Mouse (Mus musculus): ENCODE results near the gene U2af1l4.
A peak's percentile ranks its signal among the peaks of the same experiment; 100 is the strongest.

U2af1l4 gene

DNA sequence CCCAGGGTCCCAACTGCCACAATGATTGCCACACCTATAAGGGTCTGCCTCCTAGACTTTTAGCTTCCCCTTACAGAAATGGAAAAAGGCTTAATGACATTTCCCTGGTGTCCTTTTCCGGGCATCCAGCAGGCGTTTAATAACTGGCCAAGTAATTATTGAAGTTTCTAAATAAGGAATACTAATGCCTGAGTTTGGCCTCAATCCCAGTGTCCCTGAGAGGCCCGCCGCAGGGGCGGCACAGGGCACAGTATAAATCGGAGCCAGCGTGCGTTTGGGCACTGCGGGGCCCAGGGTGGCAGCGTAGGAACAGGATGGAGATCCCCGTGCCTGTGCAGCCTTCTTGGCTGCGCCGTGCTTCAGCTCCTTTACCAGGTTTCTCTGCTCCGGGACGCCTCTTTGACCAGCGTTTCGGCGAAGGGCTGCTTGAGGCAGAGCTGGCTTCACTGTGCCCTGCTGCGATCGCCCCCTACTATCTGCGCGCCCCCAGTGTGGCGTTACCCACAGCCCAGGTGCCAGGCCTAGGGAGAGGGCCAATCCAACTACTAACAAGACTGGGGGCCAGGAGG lies 10.0 kb upstream of the U2af1l4 start:
- no peak for DNase-seq

GRCm38 (mm10) chr7:30553810-30554584 lies 9.1 kb upstream of the U2af1l4 start:
- no peak for DNase-seq

DNA sequence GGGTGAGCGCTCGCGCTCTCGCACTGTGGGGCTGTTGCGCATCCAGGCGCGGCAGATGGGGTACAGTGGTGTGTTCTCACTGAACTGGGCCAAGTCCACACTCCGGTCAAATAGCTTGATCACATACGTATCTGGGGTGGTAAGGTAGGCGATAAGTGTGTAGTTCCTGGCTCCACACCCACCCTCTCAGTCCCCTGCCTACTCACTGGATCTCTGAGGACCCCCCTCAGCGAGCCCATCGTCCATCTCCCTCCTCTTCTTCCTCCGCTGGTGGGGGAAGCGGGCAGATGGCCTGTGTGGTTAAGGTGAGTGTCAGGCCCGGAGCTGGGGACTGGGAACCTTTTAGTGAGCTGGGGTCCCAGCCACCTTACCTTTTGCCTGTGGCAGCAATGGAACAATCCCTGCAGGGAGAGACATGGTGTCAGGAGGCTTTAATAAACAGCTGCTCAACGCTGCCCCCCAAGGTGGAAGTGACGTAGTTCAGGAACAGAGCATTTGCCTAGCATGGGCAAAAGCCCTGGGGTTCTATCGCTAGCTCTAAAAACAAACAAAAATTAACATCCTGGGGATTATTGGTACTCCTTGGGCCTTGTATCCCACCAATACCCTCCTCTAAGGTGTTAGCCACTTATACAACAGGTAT lies 6.1 kb upstream of the U2af1l4 start:
- DNase-seq = no peak

GRCm38 (mm10) chr7:30557901-30558514 lies 5.1 kb upstream of the U2af1l4 start:
- no peak for DNase-seq

DNA sequence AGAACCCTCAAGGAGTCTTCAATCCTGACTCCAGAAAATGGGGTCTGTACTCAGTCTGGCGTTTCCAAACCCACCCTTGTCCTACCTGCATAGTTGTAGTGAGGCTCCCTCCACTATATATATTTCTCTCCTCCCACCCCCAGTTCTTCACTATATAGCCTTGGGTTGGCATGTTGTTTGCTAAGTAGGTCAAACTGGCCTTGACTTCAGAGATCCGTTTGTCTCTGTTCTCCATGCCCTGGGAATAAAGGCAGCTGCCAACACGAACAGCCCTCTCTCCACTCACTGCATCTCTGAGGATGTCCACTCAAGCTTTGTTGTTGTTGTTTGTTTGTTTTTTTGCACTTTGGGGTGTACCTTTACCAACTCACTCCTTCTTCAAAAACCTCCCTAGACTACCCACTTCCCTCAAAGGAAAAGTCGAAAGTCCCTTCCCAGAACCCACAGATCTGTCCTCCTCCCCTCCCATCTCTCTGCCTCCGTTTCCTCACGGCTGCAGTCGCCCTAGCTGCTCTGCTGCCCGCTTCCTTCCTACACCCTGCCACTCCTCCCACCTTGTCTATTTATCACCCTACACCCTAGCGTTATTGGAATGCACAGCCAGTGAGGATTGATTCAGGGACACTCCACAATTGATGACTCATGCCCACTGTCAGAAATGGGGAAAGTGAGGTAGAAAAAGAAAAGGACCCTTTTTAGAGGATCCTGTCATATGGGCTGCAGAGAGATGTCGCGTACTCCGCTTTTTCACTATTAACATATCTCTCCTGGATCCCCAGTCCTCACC lies 4.3 kb upstream of the U2af1l4 start:
- DNase-seq = no peak

DNA sequence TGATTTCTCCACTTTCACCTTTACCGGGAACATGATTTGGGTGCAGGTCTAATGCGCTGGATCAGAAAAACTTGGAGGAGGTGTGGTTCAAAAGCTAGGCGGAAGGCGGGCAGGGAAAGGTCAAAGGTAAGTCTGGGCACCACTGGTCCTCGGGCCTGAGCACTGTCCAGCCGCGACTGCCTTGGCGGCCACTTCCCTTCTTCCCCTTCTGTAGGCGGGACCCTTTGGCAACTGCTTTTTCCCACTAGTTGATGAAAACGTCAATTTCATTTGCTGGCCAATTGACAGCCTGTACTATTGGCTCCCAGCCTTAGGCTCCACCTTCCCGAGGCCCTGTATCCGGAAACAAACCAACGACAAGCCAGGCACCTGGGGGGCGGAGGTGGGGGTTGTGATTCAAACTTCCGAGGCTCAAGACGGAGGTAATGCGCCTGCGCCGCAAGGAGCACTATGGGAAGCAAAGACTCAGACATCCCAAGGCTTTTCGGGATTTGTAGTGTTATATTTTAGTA lies 3.6 kb upstream of the U2af1l4 start, which contains the start of gene Lin37:
Lin37 (minus strand) TSS at position 396 of the 512 bp plus-strand sequence.
- DNase-seq = peak; percentile 99

DNA sequence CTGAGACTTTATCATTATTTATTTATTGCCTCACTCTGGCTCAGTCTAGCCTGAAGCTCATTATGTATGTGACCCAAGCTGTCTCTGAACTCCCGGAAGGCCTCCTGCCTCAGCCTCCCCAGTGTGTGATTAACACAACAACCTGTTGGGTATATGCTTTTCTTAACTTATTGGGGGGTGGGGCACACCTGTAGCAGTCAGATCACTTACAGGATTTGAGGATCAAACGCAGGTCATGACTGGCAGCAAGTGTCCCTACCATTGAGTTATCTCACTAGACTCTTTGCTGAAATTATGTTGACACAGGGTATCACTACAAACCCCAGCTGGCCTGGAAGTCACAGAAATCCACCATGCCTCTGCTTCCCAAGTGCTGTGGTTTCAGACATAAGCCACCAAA lies 2.8 kb upstream of the U2af1l4 start:
- DNase-seq = no peak

DNA sequence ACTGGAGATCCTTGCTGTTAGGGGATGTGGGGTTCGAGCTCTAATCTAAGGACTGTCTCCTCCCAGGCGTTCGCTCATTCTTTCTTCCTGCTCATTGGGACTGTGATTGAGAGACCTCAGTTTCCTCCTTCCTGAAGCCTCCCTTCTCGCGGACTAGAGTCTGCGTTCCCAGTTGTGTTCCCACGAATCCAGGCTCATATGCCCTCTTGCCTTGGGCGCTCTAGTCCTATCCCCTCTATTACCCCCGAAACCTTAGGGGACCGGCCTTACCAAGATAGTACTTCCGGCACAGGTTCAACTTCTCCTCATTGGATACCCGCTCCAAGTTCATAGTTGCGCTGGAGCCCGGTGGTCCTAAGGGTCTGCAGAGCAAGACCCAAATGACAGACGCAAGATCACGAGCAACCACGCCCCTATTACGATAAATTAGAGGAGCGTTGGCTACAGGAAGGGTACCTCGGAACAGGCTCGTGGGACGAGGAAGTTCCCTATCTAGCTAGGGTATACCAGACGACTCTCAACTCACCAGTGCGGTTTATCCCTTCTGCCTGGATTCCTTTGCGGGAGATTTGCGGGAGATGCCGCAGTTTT lies 480 bp upstream of the U2af1l4 start:
- peak; percentile 37 for DNase-seq

DNA sequence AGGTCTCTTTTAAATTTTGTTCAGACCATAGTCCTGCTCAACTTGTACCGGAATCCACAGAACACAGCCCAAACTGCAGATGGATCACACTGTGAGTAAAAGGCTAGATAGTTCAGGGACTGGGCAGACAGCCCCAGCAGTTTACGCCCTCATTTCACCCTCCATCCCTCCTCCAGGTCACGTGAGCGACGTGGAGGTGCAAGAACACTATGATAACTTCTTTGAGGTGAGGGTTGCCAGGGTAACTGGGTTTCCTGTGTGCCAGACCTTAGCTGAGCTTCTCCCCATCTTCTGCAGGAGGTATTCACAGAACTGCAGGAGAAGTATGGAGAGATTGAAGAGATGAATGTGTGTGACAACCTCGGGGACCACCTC lies 792 bp downstream of the U2af1l4 start:
- DNase-seq = no peak

DNA sequence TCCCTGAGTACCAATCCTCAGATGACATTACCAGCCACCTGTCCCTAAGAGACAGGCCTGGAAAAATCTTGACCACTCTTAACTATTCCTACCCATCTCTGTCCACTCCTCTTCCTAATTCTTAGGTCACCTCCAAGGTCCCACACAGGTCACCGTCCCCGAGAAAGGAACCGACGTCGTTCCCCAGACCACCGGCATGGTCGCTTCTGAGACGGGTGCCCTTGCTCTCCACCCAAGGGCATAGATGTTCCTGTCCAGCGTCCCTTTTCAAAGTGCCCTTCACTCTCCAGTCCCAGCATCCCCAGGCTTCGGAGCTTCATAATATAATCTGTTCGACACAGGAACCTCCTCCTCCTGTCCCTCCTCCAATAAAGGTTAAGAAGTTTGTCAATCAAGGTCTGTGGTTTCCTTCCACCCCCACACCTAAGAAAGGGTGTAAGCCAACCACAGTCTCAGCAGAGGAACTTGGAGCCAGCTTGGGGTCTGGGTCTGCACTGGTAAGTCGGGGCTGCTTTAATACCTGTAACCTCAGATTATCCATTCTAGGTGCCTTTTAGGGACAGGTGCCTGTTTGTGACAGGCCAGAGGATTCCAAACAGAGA lies 2.0 kb downstream of the U2af1l4 start, which contains the start of gene Igflr1:
Igflr1 (plus strand) TSS at position 458 of the 602 bp plus-strand sequence.
- DNase-seq = no peak

GRCm38 (mm10) chr7:30566033-30566432 lies 2.9 kb downstream of the U2af1l4 start:
- DNase-seq = no peak

DNA sequence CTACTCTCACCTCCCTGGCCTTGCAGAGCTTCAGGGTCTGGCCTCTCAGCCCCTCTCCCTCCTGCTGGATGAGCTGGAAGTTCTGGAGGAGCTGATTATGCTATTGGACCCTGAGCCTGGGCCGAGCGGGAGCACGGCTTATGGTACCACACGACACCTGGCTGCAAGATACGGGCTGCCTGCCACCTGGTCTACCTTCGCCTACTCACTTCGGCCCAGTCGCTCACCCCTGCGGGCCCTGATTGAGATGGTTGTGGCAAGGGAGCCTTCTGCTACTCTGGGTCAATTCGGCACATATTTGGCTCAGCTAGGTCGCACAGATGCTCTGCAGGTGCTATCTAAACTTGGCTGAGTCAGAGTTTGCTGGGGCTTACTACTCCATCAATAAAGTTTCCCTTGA lies 4.5 kb downstream of the U2af1l4 start:
- DNase-seq = no peak

- no peak for DNase-seq
Observed at GRCm38 (mm10) chr7:30572389-30572788, 9.3 kb downstream of the U2af1l4 start.

- DNase-seq = no peak
Observed at GRCm38 (mm10) chr7:30572969-30573368, 9.9 kb downstream of the U2af1l4 start.

DNA sequence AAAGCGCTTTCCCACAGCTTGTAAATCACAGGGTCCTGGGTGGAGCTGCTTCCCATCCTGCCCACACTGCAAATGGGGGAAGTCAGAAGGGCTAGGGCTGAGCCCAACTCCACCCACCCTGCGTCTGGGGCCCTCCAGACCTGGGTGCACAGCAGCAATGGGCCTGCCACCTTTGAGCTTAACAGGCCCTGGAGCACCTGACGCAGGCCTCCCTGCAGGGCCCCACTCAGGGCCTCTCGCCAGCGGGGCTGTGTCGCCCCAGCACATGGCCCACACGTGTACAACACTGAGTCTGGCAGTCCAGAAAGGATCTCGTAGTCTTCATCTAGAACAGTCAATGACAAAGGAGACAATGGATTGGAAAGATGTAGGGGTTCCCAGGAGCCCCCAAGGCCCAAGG lies 16.8 kb downstream of the U2af1l4 start:
- no peak for DNase-seq

DNA sequence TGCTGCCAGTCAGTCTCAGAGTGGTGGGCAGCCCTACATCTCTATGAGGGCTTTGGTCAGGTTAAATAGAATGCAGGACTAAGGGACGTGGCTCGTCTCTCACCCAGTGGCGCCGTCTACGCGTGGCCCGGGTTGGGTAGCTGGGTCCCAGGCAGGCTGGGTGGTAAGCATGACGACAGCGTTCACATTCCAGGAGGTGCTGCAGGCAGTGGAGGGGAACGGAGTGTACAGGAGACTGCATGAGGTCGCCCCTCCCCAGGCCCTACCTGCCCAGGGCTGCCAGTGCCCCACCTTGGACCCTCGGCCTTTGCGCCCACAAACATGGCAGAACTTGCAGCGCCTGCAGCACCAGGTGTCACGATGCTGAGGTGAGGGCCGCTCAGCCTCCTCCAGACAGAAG lies 18.4 kb downstream of the U2af1l4 start:
- no peak for DNase-seq

- DNase-seq = no peak
Observed at GRCm38 (mm10) chr7:30584339-30584738, 21.2 kb downstream of the U2af1l4 start.

DNA sequence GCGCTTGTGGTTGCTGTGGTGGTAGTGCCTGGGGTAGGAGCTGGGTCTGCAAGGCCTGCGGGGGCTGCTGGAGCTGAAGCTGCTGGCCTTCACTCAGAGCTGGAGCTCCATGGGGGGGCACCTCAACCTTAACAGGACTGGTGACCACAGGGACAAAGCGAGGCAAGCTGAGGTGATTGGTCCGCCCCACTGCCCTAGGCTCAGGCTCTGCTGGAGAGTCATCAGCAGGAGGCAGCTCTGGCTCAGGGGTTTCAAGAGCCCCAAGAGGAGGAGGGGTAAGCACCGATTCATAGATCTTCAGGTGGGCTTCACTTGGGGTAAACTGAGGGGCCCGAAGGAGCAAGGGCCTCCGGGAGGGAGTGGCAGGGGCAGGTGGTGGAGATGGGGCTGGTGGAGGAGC lies 22.1 kb downstream of the U2af1l4 start:
- no peak for DNase-seq

GRCm38 (mm10) chr7:30586455-30587020 lies 23.4 kb downstream of the U2af1l4 start:
- no peak for DNase-seq

DNA sequence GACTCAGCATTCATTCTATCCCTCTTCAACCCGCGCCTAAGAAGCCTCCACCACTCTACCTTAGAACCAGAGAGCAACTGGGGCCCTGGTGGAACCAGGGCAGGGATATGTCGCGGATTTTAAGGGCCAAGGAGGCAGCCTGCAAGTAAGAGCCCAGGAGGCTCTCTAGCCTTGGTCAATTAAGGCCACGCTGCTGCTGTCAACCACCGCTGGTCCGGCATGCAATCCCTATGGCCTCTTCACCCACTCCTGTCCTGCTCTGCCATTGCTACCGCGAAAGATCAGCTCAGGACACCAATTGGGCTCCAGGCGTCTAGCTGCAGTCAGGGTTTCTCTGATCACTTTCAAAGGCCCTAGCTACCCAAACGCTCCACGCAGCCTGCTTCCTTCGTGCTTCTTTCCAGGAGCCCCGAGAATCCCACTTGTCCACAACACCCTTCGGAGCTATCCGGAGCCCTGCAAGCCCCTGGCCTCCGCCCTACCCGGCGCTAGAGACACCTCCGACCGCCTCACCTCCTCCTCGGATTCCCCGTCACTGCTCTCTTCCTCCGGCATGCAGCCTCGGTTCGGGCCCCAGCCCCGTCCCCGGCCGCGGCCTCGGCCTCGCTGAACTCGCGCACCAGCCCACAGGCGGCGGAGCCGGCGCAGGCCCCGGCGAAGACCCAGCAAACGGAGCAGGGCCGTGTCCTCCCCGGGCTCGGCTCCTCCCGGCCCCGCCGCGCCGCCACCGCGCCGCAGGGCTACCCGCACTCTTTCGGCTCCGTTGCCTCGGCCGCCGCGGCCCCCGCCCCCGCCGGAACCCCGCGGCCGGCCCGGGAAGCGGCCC lies 25.0 kb downstream of the U2af1l4 start:
- no peak for DNase-seq

Measured in right cerebral cortex, adult 18-20 months (tissue).